Mouse (Mus musculus) liver, embryonic 16.5 days (tissue): ENCODE measurements around the gene Cand2. TPM values are rescaled to one million over a fixed set of nuclear protein-coding genes. Genes with fewer than 3 reads are reported as not detected.

ENCODE experiments used
- ATAC-seq: fragments of 200-750 bp; cut with Nextera tagmentation; 2 replicates; pipeline ENCODE4 v1.8.0; 2017; ENCODE audit warnings: low read depth, mild to moderate bottlenecking, moderate number of reproducible peaks, moderate library complexity
- H3K27ac ChIP-seq: fragments of 300-500 bp; sonication (generic); 2 replicates; pipeline ENCODE4 v1.5.1; 2014; ENCODE audit warnings: mild to moderate bottlenecking, low read length
- H3K27me3 ChIP-seq: fragments of 300-500 bp; sonication (generic); 2 replicates; pipeline ENCODE4 v1.6.1; 2014; ENCODE audit warnings: low read depth, low read length, mixed read lengths; ENCODE audit not compliant: control insufficient read depth, insufficient read depth
- H3K36me3 ChIP-seq: fragments of 300-500 bp; sonication (generic); 2 replicates; pipeline ENCODE4 v1.6.1; 2014; ENCODE audit warnings: mild to moderate bottlenecking; ENCODE audit not compliant: control insufficient read depth, insufficient read depth
- H3K4me1 ChIP-seq: fragments of 300-500 bp; sonication (generic); 2 replicates; pipeline ENCODE4 v1.6.1; 2014; ENCODE audit warnings: low read depth, low read length, mixed read lengths; ENCODE audit not compliant: control insufficient read depth
- H3K4me2 ChIP-seq: fragments of 300-500 bp; sonication (generic); 2 replicates; pipeline ENCODE4 v1.6.1; 2014; ENCODE audit warnings: low read depth, low read length, mixed read lengths
- H3K4me3 ChIP-seq: fragments of 300-500 bp; sonication (generic); 2 replicates; pipeline ENCODE4 v1.5.1; 2014; ENCODE audit warnings: low read depth, mild to moderate bottlenecking, low read length
- H3K9ac ChIP-seq: fragments of 300-500 bp; sonication (generic); 2 replicates; pipeline ENCODE4 v1.6.1; 2014; ENCODE audit warnings: low read depth, low read length
- H3K9me3 ChIP-seq: fragments of 300-500 bp; sonication (generic); replicated peaks from 2 replicates; pipeline ENCODE4 v1.6.1; 2016; ENCODE audit warnings: low read length; ENCODE audit not compliant: control insufficient read depth
- WGBS: fragments of 180-500 bp; shearing (Covaris S2); extraction: QIAGEN DNeasy Blood & Tissue Kit; methylation state at CpG from one replicate; pipeline ENCODE4 v1.1.7; 2014; ENCODE audit not compliant: insufficient replicate concordance; 5-methylcytosine and 5-hydroxymethylcytosine counted together
- microRNA-seq: library from miRNA; unstranded; fragments of <30 nt; microRNA quantifications from one replicate; pipeline ENCODE4, GENCODE M21; 2016
- polyA plus RNA-seq: library from polyadenylated mRNA; unstranded; fragments of >200 nt; fragmentation: Nextera tagmentation; extraction: Ambion mirVana; gene quantifications from 2 replicates; pipeline ENCODE4 v1.2.1, GENCODE M21; 2015

Cand2 gene
- polyA plus RNA-seq, 1 experiment from 2014 or later: 2.8 TPM

DNA sequence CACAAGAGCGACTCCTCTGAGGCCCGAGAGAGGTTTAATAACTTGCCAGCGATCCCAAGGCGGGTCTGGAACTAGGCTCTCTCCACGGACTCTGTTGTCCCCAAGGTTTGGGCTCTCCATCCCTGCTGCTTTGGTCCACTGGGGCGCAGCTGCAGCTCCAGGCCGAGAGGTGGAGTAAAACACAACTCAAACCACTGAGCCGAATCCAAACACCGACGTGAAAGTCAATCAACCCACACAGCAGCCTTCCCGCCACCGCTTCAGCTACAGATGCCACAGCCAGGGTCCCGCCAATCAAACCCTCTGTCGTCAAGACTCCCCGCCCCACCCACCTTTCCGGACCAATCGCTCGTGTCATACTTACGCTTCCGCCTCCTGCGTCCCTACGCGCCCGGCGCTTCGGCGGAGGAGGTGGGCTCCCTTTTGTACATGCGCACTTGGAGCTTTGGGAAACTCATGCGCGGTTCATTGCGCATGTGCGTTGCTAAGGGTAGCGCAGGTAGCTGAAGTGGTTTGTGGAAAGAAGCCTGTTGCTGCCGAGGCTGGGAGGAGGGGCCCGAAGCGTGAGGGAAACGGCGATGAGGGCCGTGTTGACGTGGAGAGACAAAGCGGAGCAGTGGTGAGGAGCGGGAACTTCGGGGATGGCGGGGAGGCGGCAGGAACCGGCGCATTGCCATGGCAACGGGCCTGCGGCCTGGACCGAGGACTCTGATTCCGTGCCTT lies 78.9 kb downstream of the Cand2 start, which contains the start of the genes Mbd4 and Ift122:
TSS of gene Mbd4 (minus strand) at position 281 of the 723 bp plus-strand sequence.
TSS of gene Ift122 (plus strand) at position 380 of the 723 bp plus-strand sequence.
- Histone ChIP-seq H3K9ac (peak within 1 kb of the TSS; percentile 79), H3K27ac (peak within 1 kb of the TSS; percentile 95), H3K4me1 (peaks cover 20% of the 10 kb centered on the region), H3K4me3 (peak within 1 kb of the TSS; percentile 80), H3K36me3 (peaks cover 9% of the 10 kb centered on the region), H3K27me3 (no peaks in the 10 kb centered on the region), H3K9me3 (no peaks in the 10 kb centered on the region), H3K4me2 (peak within 1 kb of the TSS; percentile 82)
- peak; percentile 98 for ATAC-seq
- under 1% methylated on average over 51 of the region's 51 CpGs for WGBS

DNA sequence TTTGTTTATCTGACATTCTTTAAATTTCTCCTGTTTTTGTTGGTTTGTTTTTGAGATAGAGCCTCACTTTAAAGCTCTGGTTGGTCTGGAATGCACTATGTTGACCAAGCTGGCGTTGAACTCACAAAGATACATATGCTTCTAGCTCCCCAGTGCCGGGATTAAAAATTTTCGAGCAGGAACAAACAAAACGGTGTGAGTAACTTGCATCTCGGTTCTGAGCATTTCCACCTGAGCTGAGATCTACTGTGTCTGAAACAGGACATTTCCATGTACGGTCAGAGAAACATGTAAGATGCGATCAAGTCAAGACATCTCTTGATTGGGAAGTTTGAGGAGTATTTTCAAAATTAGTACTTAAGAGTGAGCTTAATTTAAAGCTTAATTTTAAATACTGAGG lies 79.6 kb downstream of the Cand2 start:
- Histone ChIP-seq H3K4me3 (peak overlapping the region; percentile 80), H3K27ac (peak overlapping the region; percentile 61), H3K4me1 (peaks cover 20% of the 10 kb centered on the region), H3K4me2 (peak overlapping the region; percentile 82), H3K9me3 (no peaks in the 10 kb centered on the region), H3K36me3 (peaks cover 4% of the 10 kb centered on the region; the same call in 1 of the 2 replicates), H3K27me3 (no peaks in the 10 kb centered on the region), H3K9ac (peak overlapping the region; percentile 63)
- no peak for ATAC-seq
- WGBS: 54% methylated on average over 7 of the region's 7 CpGs

GRCm38 (mm10) chr6:115854432-115854831 lies 80.1 kb downstream of the Cand2 start:
- 57% methylated on average over 2 of the region's 2 CpGs for WGBS
- H3K36me3 ChIP-seq: peaks cover under 1% of the 10 kb centered on the region; the same call in 1 of the 2 replicates
- H3K9ac ChIP-seq: no peak overlapping the region
- H3K9me3 ChIP-seq: no peaks in the 10 kb centered on the region
- no peak for ATAC-seq
- no peak overlapping the region for H3K4me3 ChIP-seq
- no peak overlapping the region for H3K4me2 ChIP-seq
- no peaks in the 10 kb centered on the region for H3K27me3 ChIP-seq
- peaks cover 20% of the 10 kb centered on the region for H3K4me1 ChIP-seq
- H3K27ac ChIP-seq: no peak overlapping the region

Small RNAs within 50 kb of the gene (microRNA-seq; reads per million reads assigned to microRNA genes)
- not detected for gene Mir7660

Other genes with a start within 250 kb of the Cand2 start
- 7.6 and 8.5 TPM in 2 replicates for gene Tsen2, start 229.9 kb upstream of the Cand2 start, polyA plus RNA-seq
- gene Mkrn2os, start 182.0 kb upstream of the Cand2 start, polyA plus RNA-seq: 10.8 and 12.5 TPM in 2 replicates
- 7.8 and 8.6 TPM in 2 replicates for gene Mkrn2, start 172.6 kb upstream of the Cand2 start, polyA plus RNA-seq
- 36.8 and 39.3 TPM in 2 replicates for gene Raf1, start 97.9 kb upstream of the Cand2 start, polyA plus RNA-seq
- gene Tmem40, start 12.1 kb upstream of the Cand2 start, polyA plus RNA-seq: 28.8 and 29.0 TPM in 2 replicates
- gene Rpl32, start 34.2 kb downstream of the Cand2 start, polyA plus RNA-seq: 967 and 1,136 TPM in 2 replicates
- 0.08 TPM in 1 of 2 replicates, not detected in the other for gene Efcab12, start 63.9 kb downstream of the Cand2 start, polyA plus RNA-seq
- gene Mbd4, start 78.8 kb downstream of the Cand2 start, polyA plus RNA-seq: 8.5 and 9.3 TPM in 2 replicates
- 2.1 and 2.7 TPM in 2 replicates for gene Ift122, start 78.9 kb downstream of the Cand2 start, polyA plus RNA-seq
- not detected in 2 replicates for gene Rho, start 157.2 kb downstream of the Cand2 start, polyA plus RNA-seq
- gene H1foo, start 170.4 kb downstream of the Cand2 start, polyA plus RNA-seq: not detected in 2 replicates
- 7.3 and 9.7 TPM in 2 replicates for gene Plxnd1, start 220.5 kb downstream of the Cand2 start, polyA plus RNA-seq